Mouse (Mus musculus): ENCODE data around the gene Hcar1. TPM values are rescaled to one million over a fixed set of nuclear protein-coding genes. Genes with fewer than 3 reads are reported as not detected.

The Hcar1 gene
- polyA plus RNA-seq, 1 experiment, result not detected

GRCm38 (mm10) chr5:123844316-123844715 is 35.5 kb downstream of the Hcar1 start:
- TF ChIP-seq GATA1 (IDR thresholded peaks at IDR 0.05; ENCODE audit: borderline replicate concordance, low read length) (no peak), FLI1 (IDR thresholded peaks at IDR 0.05; ENCODE audit: low read length) (no peak)
- H3K4me3 ChIP-seq (replicated peaks), result no peak overlapping the region

GRCm38 (mm10) chr5:123843816-123844215 is 36.0 kb downstream of the Hcar1 start:
- H3K36me3 ChIP-seq (replicated peaks; ENCODE audit: low read length), result no peaks in the 10 kb centered on the region
- H3K9me3 ChIP-seq, result no peaks in the 10 kb centered on the region
- TF ChIP-seq GATA1 (IDR thresholded peaks at IDR 0.05; ENCODE audit: borderline replicate concordance, low read length), result no peak
- H3K27me3 ChIP-seq (replicated peaks), result peaks cover 7% of the 10 kb centered on the region
- peaks cover 9% of the 10 kb centered on the region for H3K4me1 ChIP-seq
- H3K4me3 ChIP-seq (replicated peaks), result no peak overlapping the region

More at GRCm38 (mm10) chr5:123844316-123844715, 35.5 kb downstream of the Hcar1 start:
- Histone ChIP-seq H3K9me3 (no peaks in the 10 kb centered on the region), H3K4me1 (peaks cover 9% of the 10 kb centered on the region), H3K27me3 (replicated peaks) (peaks cover 6% of the 10 kb centered on the region), H3K36me3 (replicated peaks; ENCODE audit: low read length) (no peaks in the 10 kb centered on the region)

- no peaks in the 10 kb centered on the region for H3K9me3 ChIP-seq
- H3K4me3 ChIP-seq (replicated peaks), result no peak overlapping the region
- peaks cover 9% of the 10 kb centered on the region for H3K4me1 ChIP-seq
- peaks cover 12% of the 10 kb centered on the region for H3K27me3 ChIP-seq (replicated peaks)
- TF ChIP-seq GATA1 (IDR thresholded peaks at IDR 0.05; ENCODE audit: borderline replicate concordance, low read length) (no peak), FLI1 (IDR thresholded peaks at IDR 0.05; ENCODE audit: low read length) (no peak)
- no peaks in the 10 kb centered on the region for H3K36me3 ChIP-seq (replicated peaks; ENCODE audit: low read length)
Observed at GRCm38 (mm10) chr5:123842935-123843282, 36.9 kb downstream of the Hcar1 start.

- no peaks in the 10 kb centered on the region for H3K9me3 ChIP-seq
- H3K4me1 ChIP-seq, result peaks cover 9% of the 10 kb centered on the region
- TF ChIP-seq GATA1 (IDR thresholded peaks at IDR 0.05; ENCODE audit: borderline replicate concordance, low read length), result no peak
- TF ChIP-seq FLI1 (IDR thresholded peaks at IDR 0.05; ENCODE audit: low read length), result no peak
- H3K4me3 ChIP-seq (replicated peaks), result no peak overlapping the region
- H3K27me3 ChIP-seq (replicated peaks), result peaks cover 11% of the 10 kb centered on the region
- no peaks in the 10 kb centered on the region for H3K36me3 ChIP-seq (replicated peaks; ENCODE audit: low read length)
Observed at GRCm38 (mm10) chr5:123842221-123842934, 37.4 kb downstream of the Hcar1 start.

GRCm38 (mm10) chr5:123837371-123837770 is 42.4 kb downstream of the Hcar1 start:
- Histone ChIP-seq H3K4me1 (peaks cover 5% of the 10 kb centered on the region; the same call in 1 of the 2 replicates), H3K36me3 (replicated peaks; ENCODE audit: low read length) (no peaks in the 10 kb centered on the region), H3K9me3 (no peaks in the 10 kb centered on the region), H3K4me3 (replicated peaks) (no peak overlapping the region), H3K27me3 (replicated peaks) (peaks cover 18% of the 10 kb centered on the region)
- TF ChIP-seq GATA1 (IDR thresholded peaks at IDR 0.05; ENCODE audit: borderline replicate concordance, low read length) (no peak), FLI1 (IDR thresholded peaks at IDR 0.05; ENCODE audit: low read length) (no peak)

GRCm38 (mm10) chr5:123834836-123835235 is 45.0 kb downstream of the Hcar1 start:
- Histone ChIP-seq H3K36me3 (replicated peaks; ENCODE audit: low read length) (no peaks in the 10 kb centered on the region), H3K4me1 (peaks cover 5% of the 10 kb centered on the region; the same call in 1 of the 2 replicates)
- TF ChIP-seq FLI1 (IDR thresholded peaks at IDR 0.05; ENCODE audit: low read length), result no peak
- TF ChIP-seq GATA1 (IDR thresholded peaks at IDR 0.05; ENCODE audit: borderline replicate concordance, low read length), result no peak

GRCm38 (mm10) chr5:123832309-123832708 is 47.5 kb downstream of the Hcar1 start:
- peaks cover 10% of the 10 kb centered on the region for H3K27me3 ChIP-seq (replicated peaks)
- peaks cover 5% of the 10 kb centered on the region; the same call in 1 of the 2 replicates for H3K4me1 ChIP-seq
- H3K9me3 ChIP-seq, result no peaks in the 10 kb centered on the region
- no peaks in the 10 kb centered on the region for H3K36me3 ChIP-seq (replicated peaks; ENCODE audit: low read length)
- no peak overlapping the region for H3K4me3 ChIP-seq (replicated peaks)
- TF ChIP-seq FLI1 (IDR thresholded peaks at IDR 0.05; ENCODE audit: low read length) (no peak), GATA1 (IDR thresholded peaks at IDR 0.05; ENCODE audit: borderline replicate concordance, low read length) (no peak)

More at GRCm38 (mm10) chr5:123834836-123835235, 45.0 kb downstream of the Hcar1 start:
- Histone ChIP-seq H3K27me3 (replicated peaks) (peaks cover 18% of the 10 kb centered on the region), H3K4me3 (replicated peaks) (no peak overlapping the region), H3K9me3 (no peaks in the 10 kb centered on the region)

- H3K4me3 ChIP-seq (replicated peaks), result no peak overlapping the region
- H3K36me3 ChIP-seq (replicated peaks; ENCODE audit: low read length), result peaks cover 6% of the 10 kb centered on the region
- no peaks in the 10 kb centered on the region for H3K4me1 ChIP-seq
- TF ChIP-seq FLI1 (IDR thresholded peaks at IDR 0.05; ENCODE audit: low read length), result no peak
- no peak for TF ChIP-seq GATA1 (IDR thresholded peaks at IDR 0.05; ENCODE audit: borderline replicate concordance, low read length)
- H3K9me3 ChIP-seq, result no peaks in the 10 kb centered on the region
- H3K27me3 ChIP-seq (replicated peaks), result no peaks in the 10 kb centered on the region
Observed at GRCm38 (mm10) chr5:123827659-123828091, 52.1 kb downstream of the Hcar1 start.

Other genes with a start within 250 kb of the Hcar1 start
- 3.7 TPM in 1 of 2 replicates, not detected in the other for gene Clip1, start 195.4 kb downstream of the Hcar1 start, polyA plus RNA-seq (2012; ENCODE audit: insufficient read depth, low replicate concordance)
- gene Zcchc8, start 158.9 kb downstream of the Hcar1 start, polyA plus RNA-seq (2012; ENCODE audit: insufficient read depth, low replicate concordance), result 24.3 and 25.8 TPM in 2 replicates
- 15.1 TPM in 1 of 2 replicates, not detected in the other for gene Rsrc2, start 130.6 kb downstream of the Hcar1 start, polyA plus RNA-seq (2012; ENCODE audit: insufficient read depth, low replicate concordance)
- 0.78 TPM in 1 of 2 replicates, not detected in the other for gene Kntc1, start 130.3 kb downstream of the Hcar1 start, polyA plus RNA-seq (2012; ENCODE audit: insufficient read depth, low replicate concordance)
- gene Hcar2, start 14.5 kb downstream of the Hcar1 start, polyA plus RNA-seq (2012; ENCODE audit: insufficient read depth, low replicate concordance), result not detected in 2 replicates
- 3.0 and 91.3 TPM in 2 replicates for gene Denr, start 27.2 kb upstream of the Hcar1 start, polyA plus RNA-seq (2012; ENCODE audit: insufficient read depth, low replicate concordance)
- not detected in 2 replicates for gene Gm43518, start 47.4 kb upstream of the Hcar1 start, polyA plus RNA-seq (2012; ENCODE audit: insufficient read depth, low replicate concordance)
- gene Ccdc62, start 50.7 kb upstream of the Hcar1 start, polyA plus RNA-seq (2012; ENCODE audit: insufficient read depth, low replicate concordance), result 2.1 TPM in 1 of 2 replicates, not detected in the other
- 5.4 and 11.0 TPM in 2 replicates for gene Hip1r, start 93.6 kb upstream of the Hcar1 start, polyA plus RNA-seq (2012; ENCODE audit: insufficient read depth, low replicate concordance)
- gene Vps37b, start 152.2 kb upstream of the Hcar1 start, polyA plus RNA-seq (2012; ENCODE audit: insufficient read depth, low replicate concordance), result 437 and 1,468 TPM in 2 replicates
- 23.8 and 51.5 TPM in 2 replicates for gene Abcb9, start 215.8 kb upstream of the Hcar1 start, polyA plus RNA-seq (2012; ENCODE audit: insufficient read depth, low replicate concordance)
- 77.8 and 102 TPM in 2 replicates for gene Ogfod2, start 232.3 kb upstream of the Hcar1 start, polyA plus RNA-seq (2012; ENCODE audit: insufficient read depth, low replicate concordance)
- gene Arl6ip4, start 236.1 kb upstream of the Hcar1 start, polyA plus RNA-seq (2012; ENCODE audit: insufficient read depth, low replicate concordance), result 141 and 205 TPM in 2 replicates

Measured in megakaryocyte, embryonic 14.5 days (primary cell).